Mouse (Mus musculus) stomach, embryonic 16.5 days (tissue): ENCODE data around the gene Eml1. TPM values are rescaled to one million over a fixed set of nuclear protein-coding genes. Genes with fewer than 3 reads are reported as not detected.
A peak's percentile ranks its signal among the peaks of the same experiment; 100 is the strongest.

Source experiments
- ATAC-seq: fragments of 200-750 bp; cut with Nextera tagmentation; 2 replicates; pipeline ENCODE4 v1.8.0; 2017; ENCODE audit warnings: moderate number of reproducible peaks, moderate TSS enrichment; ENCODE audit not compliant: insufficient read depth, low FRiP score
- H3K27ac ChIP-seq: fragments of 300-500 bp; sonication (generic); 2 replicates; pipeline ENCODE4 v1.5.1; 2014; ENCODE audit warnings: low read length
- H3K27me3 ChIP-seq: fragments of 300-500 bp; sonication (generic); 2 replicates; pipeline ENCODE4 v1.6.1; 2014; ENCODE audit warnings: low read length, control low read depth, mixed read lengths; ENCODE audit not compliant: control insufficient read depth, insufficient read depth
- H3K36me3 ChIP-seq: fragments of 300-500 bp; sonication (generic); 2 replicates; pipeline ENCODE4 v1.6.1; 2014; ENCODE audit warnings: low read length; ENCODE audit not compliant: control insufficient read depth, insufficient read depth
- H3K4me1 ChIP-seq: fragments of 300-500 bp; sonication (generic); 2 replicates; pipeline ENCODE4 v1.6.1; 2014; ENCODE audit warnings: low read length, control low read depth, mixed read lengths; ENCODE audit not compliant: control insufficient read depth, insufficient read depth
- H3K4me2 ChIP-seq: fragments of 300-500 bp; sonication (generic); 2 replicates; pipeline ENCODE4 v1.6.1; 2014; ENCODE audit warnings: low read depth, low read length, mixed read lengths
- H3K4me3 ChIP-seq: fragments of 300-500 bp; sonication (generic); replicated peaks from 2 replicates; pipeline ENCODE4 v1.5.1; 2014; ENCODE audit warnings: mild to moderate bottlenecking, low read length
- H3K9ac ChIP-seq: fragments of 300-500 bp; sonication (generic); 2 replicates; pipeline ENCODE4 v1.6.1; 2014; ENCODE audit warnings: low read length
- H3K9me3 ChIP-seq: fragments of 300-500 bp; sonication (generic); replicated peaks from 2 replicates; pipeline ENCODE4 v1.6.1; 2016; ENCODE audit warnings: low read length, control low read depth; ENCODE audit not compliant: control insufficient read depth
- WGBS: fragments of 180-500 bp; shearing (Covaris S2); extraction: QIAGEN DNeasy Blood & Tissue Kit; methylation state at CpG from one replicate; pipeline ENCODE4 v1.1.7; 2014; 5-methylcytosine and 5-hydroxymethylcytosine counted together
- polyA plus RNA-seq: library from polyadenylated mRNA; unstranded; fragments of >200 nt; fragmentation: Nextera tagmentation; extraction: Ambion mirVana; gene quantifications from 2 replicates; pipeline ENCODE4 v1.2.1, GENCODE M21; 2015

The Eml1 gene
- polyA plus RNA-seq, 1 experiment from 2014 or later, result 82.3 TPM

DNA sequence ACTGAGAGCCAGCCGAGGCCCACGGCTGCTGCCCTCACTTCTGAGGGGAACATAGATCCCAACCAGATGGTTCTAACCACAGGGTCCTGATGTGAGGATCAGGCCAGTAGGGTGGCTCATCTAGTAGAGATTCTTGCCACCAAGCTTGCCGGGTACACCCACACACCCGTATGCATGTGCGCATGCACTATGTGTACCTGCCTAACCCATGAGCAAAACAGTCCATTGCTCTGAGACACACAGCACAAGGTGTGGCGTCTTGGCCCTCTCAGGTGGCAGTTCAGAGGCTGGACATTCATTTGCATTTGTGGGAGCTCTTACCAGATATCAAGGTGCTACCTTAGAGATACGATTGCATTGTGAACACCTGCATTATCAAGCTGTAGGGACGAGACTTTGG, 22.6 kb upstream of the Eml1 start:
- ATAC-seq, result no peak
- Histone ChIP-seq H3K4me2 (no peak overlapping the region), H3K4me3 (no peak overlapping the region), H3K36me3 (no peaks in the 10 kb centered on the region), H3K9me3 (no peaks in the 10 kb centered on the region), H3K27me3 (peaks cover 18% of the 10 kb centered on the region), H3K9ac (no peak overlapping the region), H3K4me1 (peaks cover 7% of the 10 kb centered on the region; the same call in 1 of the 2 replicates), H3K27ac (no peak overlapping the region)
- WGBS, result 77% methylated on average over 8 of the region's 8 CpGs

DNA sequence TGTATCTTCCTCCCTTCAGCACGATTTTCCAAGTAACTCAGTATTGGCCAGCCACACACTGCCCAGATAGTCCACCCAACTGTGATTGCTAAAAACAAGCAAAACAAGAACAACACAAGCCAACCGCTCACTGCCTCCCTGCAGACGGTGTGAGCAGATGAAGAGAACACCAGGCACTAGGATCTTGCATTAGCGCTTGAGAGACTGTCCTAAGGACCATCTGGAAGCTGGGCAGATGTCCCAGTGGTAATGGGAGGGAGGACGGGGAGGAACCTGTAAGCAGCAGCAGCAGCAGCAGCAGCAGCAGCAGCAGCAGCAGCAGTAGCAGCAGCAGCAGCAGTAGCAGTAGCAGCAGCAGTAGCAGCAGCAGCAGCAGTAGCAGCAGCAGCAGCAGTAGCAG, 21.7 kb upstream of the Eml1 start:
- Histone ChIP-seq H3K4me2 (no peak overlapping the region), H3K4me1 (peaks cover 7% of the 10 kb centered on the region; the same call in 1 of the 2 replicates), H3K9me3 (no peaks in the 10 kb centered on the region), H3K27me3 (peaks cover 25% of the 10 kb centered on the region), H3K4me3 (no peak overlapping the region), H3K27ac (no peak overlapping the region), H3K36me3 (no peaks in the 10 kb centered on the region), H3K9ac (no peak overlapping the region)
- 60% methylated on average over 5 of the region's 5 CpGs for WGBS
- ATAC-seq, result no peak

DNA sequence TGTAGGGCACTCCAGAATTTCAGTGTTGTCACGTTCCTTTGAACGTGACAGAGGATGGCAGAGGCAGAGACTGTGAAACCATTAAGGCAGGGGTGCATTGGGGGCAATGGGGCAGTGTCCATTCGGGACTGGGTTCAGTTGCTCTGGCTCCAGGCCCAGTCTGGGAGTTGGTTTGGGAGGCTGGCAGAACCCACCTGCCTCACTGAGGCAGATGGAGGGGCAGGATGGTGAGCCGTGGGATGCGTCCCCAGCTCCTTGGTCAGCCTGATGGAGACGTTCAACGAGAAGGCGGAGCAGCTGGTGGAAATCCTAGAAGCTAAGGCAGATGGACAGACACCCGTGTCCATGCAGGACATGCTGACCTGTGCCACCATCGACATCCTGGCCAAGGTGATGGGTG, 19.8 kb upstream of the Eml1 start:
- H3K4me3 ChIP-seq, result no peak overlapping the region
- H3K27ac ChIP-seq, result no peak overlapping the region
- no peaks in the 10 kb centered on the region for H3K36me3 ChIP-seq
- no peak overlapping the region for H3K9ac ChIP-seq
- H3K27me3 ChIP-seq, result peaks cover 30% of the 10 kb centered on the region
- peaks cover 7% of the 10 kb centered on the region; the same call in 1 of the 2 replicates for H3K4me1 ChIP-seq
- no peaks in the 10 kb centered on the region for H3K9me3 ChIP-seq
- no peak overlapping the region for H3K4me2 ChIP-seq
- ATAC-seq, result no peak
- 85% methylated on average over 10 of the region's 10 CpGs for WGBS

DNA sequence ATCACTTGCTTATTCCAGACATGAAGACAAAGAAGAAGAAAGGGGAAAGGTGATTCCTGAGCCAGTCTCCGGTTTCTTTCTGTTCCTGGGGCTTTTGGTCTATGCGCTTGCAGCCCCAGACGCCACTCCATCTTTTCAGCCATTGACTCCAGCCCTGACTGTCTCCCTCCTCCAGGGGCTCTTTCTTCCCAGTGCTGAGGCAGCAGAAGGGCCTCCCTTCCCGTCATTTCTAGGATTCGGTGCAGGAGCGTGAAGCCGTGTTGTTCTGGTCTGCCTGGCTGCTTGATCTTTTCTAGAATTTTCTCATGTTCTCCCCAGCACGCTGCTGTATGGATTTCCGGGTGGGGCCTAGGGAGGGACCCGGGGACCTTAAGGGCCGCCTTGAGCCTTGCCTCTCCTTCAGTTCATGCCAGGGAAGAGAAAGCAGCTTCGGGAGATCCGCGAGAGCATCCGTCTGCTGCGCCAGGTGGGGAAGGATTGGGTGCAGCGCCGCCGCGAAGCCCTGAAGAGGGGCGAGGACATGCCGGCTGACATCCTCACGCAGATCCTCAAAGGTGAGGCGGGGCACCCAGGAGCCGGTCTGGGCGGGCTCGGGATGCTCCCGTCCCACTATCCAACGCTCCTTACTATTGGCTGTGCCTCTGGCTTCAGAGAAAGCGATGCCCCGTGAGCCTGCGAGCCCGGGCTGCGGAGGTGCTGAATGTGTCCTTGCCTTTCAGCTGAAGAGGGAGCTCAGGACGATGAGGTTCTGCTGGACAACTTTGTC, 18.2 kb upstream of the Eml1 start:
- no peaks in the 10 kb centered on the region for H3K9me3 ChIP-seq
- 10% methylated on average over 35 of the region's 35 CpGs for WGBS
- no peak overlapping the region for H3K27ac ChIP-seq
- peaks cover 7% of the 10 kb centered on the region; the same call in 1 of the 2 replicates for H3K4me1 ChIP-seq
- H3K9ac ChIP-seq, result peak overlapping the region; percentile 23; the same call in 1 of the 2 replicates
- H3K36me3 ChIP-seq, result no peaks in the 10 kb centered on the region
- peak overlapping the region; percentile 48 for H3K4me2 ChIP-seq
- H3K27me3 ChIP-seq, result peaks cover 30% of the 10 kb centered on the region
- H3K4me3 ChIP-seq, result peak overlapping the region; percentile 18
- no peak for ATAC-seq

DNA sequence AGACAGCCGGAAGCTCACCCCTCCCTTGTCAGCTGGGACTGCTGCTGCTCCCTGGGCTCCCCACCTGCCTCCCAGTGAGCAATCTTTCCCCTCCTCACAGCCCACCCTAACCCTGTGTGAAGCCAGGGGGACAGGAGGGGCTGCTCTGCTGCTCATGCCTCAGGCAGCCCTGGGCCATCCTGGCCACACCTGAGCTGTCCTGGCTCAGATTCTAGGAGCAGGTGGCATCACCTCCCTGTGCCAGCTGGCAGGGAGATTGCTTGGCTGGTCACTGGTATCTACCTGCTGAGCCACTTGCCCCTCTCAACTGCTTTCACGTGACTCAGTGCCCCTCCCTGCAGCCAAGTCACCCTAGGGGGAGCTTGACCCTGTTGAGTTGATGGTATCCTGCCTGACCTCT, 16.5 kb upstream of the Eml1 start:
- H3K36me3 ChIP-seq, result no peaks in the 10 kb centered on the region
- no peak overlapping the region for H3K4me2 ChIP-seq
- no peak overlapping the region for H3K4me3 ChIP-seq
- no peak for ATAC-seq
- no peak overlapping the region for H3K9ac ChIP-seq
- H3K27me3 ChIP-seq, result peaks cover 30% of the 10 kb centered on the region
- H3K9me3 ChIP-seq, result no peaks in the 10 kb centered on the region
- WGBS, result 71% methylated on average over 2 of the region's 2 CpGs
- peaks cover 7% of the 10 kb centered on the region; the same call in 1 of the 2 replicates for H3K4me1 ChIP-seq
- H3K27ac ChIP-seq, result no peak overlapping the region

DNA sequence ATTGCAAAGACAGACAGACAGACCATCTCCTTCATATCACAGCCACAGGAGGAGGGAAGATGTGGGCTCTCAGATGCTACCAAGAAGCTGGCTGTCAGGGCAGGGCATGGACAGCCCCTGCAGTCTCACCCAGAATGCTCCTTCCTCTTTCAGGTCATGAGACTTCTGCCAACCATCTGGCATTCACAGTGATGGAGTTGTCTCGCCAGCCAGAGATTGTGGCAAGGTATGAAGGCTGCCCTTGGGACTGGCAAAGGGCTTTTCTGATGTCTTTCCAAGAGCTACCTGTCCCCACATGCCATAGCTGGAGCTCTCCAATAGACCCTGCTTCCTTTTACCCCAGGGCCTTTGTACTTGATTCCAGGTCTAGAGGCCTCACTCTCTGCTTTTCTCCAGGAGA, 15.5 kb upstream of the Eml1 start:
- H3K36me3 ChIP-seq, result no peaks in the 10 kb centered on the region
- ATAC-seq, result no peak
- H3K27me3 ChIP-seq, result peaks cover 30% of the 10 kb centered on the region
- H3K4me3 ChIP-seq, result no peak overlapping the region
- H3K4me2 ChIP-seq, result no peak overlapping the region
- no peak overlapping the region for H3K9ac ChIP-seq
- no peak overlapping the region for H3K27ac ChIP-seq
- 69% methylated on average over 1 of the region's 1 CpGs for WGBS
- H3K4me1 ChIP-seq, result peaks cover 7% of the 10 kb centered on the region; the same call in 1 of the 2 replicates
- H3K9me3 ChIP-seq, result no peaks in the 10 kb centered on the region

DNA sequence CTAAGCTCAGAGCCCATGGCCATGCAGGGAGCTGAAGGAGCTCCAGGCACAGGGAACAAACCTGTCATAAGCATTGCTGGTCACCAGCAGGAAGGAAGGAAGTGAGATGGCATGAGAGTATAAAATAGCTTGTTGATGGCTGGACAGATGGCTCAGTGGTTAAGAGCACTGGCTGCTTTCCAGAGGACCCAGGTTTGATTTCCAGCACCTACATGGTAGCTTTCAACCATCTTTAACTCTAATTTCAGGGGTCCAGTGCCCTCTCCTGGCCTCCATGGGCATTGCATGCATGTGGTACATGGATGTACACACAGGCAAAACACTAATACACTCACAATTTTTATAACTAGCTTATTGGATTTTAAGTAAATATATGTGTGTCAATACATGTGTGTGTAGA, 14.8 kb upstream of the Eml1 start:
- H3K27ac ChIP-seq, result no peak overlapping the region
- H3K9me3 ChIP-seq, result no peaks in the 10 kb centered on the region
- no peak overlapping the region for H3K9ac ChIP-seq
- H3K4me3 ChIP-seq, result no peak overlapping the region
- no peak for ATAC-seq
- H3K4me1 ChIP-seq, result peaks cover 7% of the 10 kb centered on the region; the same call in 1 of the 2 replicates
- no peak overlapping the region for H3K4me2 ChIP-seq
- no peaks in the 10 kb centered on the region for H3K36me3 ChIP-seq
- H3K27me3 ChIP-seq, result peaks cover 30% of the 10 kb centered on the region

DNA sequence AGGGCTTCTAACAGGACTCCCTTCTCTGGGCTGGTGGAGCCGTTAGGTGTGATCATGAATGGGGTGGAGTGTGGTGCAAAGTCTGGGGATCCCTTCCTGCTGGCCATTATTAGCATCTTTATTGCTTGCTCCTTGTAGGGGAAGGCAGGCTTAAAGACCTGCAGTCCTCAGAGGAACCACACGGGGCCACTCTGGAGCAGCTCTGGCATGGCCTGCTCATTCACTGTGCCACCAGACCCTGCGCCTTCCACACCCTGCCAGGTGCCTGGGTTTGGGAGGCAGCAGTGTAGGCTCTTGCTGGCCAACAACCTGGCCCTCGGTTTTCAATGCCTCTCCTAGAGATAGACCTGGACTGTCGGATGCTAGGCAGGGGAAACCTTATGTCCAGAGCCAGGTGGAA, 7.0 kb upstream of the Eml1 start:
- H3K9ac ChIP-seq, result no peak overlapping the region
- H3K27me3 ChIP-seq, result no peaks in the 10 kb centered on the region
- H3K4me1 ChIP-seq, result peaks cover 18% of the 10 kb centered on the region
- H3K4me2 ChIP-seq, result no peak overlapping the region
- H3K4me3 ChIP-seq, result no peak overlapping the region
- whole genome bisulfite sequencing, result 4% methylated on average over 5 of the region's 5 CpGs
- H3K36me3 ChIP-seq, result no peaks in the 10 kb centered on the region
- H3K27ac ChIP-seq, result peak overlapping the region; percentile 3; the same call in 1 of the 2 replicates
- H3K9me3 ChIP-seq, result no peaks in the 10 kb centered on the region
- peak; percentile 61 for ATAC-seq

DNA sequence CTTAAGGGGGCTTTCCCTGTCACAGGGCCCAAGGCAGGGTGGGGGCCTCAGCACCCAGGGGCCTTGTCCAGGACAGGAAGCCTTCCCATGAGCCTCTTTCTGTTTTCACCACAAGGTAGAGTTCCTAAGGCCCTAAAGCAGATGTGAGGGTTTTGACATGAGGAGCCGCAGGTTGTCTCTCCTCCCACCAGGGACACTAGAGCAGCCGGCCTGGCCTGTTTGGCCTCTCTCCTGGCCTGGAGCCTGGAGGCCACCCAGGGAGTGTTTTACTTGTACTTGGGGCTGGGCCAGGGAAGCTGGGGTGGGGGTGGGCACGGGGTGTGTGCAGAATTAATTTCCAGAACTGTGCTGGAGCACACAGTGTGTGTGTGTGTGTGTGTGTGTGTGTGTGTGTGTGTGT, 5.4 kb upstream of the Eml1 start:
- peak; percentile 73 for ATAC-seq
- 0 out of 2 replicates have a peak overlapping the region, but pooled peaks have one; percentile 28 for H3K9ac ChIP-seq
- no peaks in the 10 kb centered on the region for H3K36me3 ChIP-seq
- H3K4me2 ChIP-seq, result no peak overlapping the region
- WGBS, result 13% methylated on average over 3 of the region's 3 CpGs
- H3K4me1 ChIP-seq, result peaks cover 29% of the 10 kb centered on the region
- H3K9me3 ChIP-seq, result no peaks in the 10 kb centered on the region
- no peaks in the 10 kb centered on the region for H3K27me3 ChIP-seq
- H3K27ac ChIP-seq, result peak overlapping the region; percentile 75
- H3K4me3 ChIP-seq, result no peak overlapping the region
